Mouse (Mus musculus) embryonic facial prominence, embryonic 12.5 days (tissue): Measurements from ENCODE around the gene Ramp3. TPM values are rescaled to one million over a fixed set of nuclear protein-coding genes. Genes with fewer than 3 reads are reported as not detected.
A peak's percentile ranks its signal among the peaks of the same experiment; 100 is the strongest.

Source experiments
- ATAC-seq: fragments of 200-750 bp; cut with Nextera tagmentation; 2 replicates; pipeline ENCODE4 v1.8.0; 2017; ENCODE audit not compliant: insufficient number of reproducible peaks, insufficient read depth, low FRiP score, low TSS enrichment
- H3K27ac ChIP-seq: fragments of 300-500 bp; sonication (generic); 2 replicates; pipeline ENCODE4 v1.5.1; 2016; ENCODE audit warnings: mild to moderate bottlenecking
- H3K27me3 ChIP-seq: fragments of 300-500 bp; sonication (generic); 2 replicates; pipeline ENCODE4 v1.6.1; 2016; ENCODE audit warnings: mild to moderate bottlenecking, moderate library complexity
- H3K36me3 ChIP-seq: fragments of 300-500 bp; sonication (generic); 2 replicates; pipeline ENCODE4 v1.6.1; 2016; ENCODE audit warnings: mild to moderate bottlenecking
- H3K4me1 ChIP-seq: fragments of 300-500 bp; sonication (generic); 2 replicates; pipeline ENCODE4 v1.6.1; 2016
- H3K4me2 ChIP-seq: fragments of 300-500 bp; sonication (generic); replicated peaks from 2 replicates; pipeline ENCODE4 v1.6.1; 2016; ENCODE audit warnings: mild to moderate bottlenecking, moderate library complexity
- H3K4me3 ChIP-seq: fragments of 300-500 bp; sonication (generic); 2 replicates; pipeline ENCODE4 v1.5.1; 2016; ENCODE audit warnings: mild to moderate bottlenecking
- H3K9ac ChIP-seq: fragments of 300-500 bp; sonication (generic); 2 replicates; pipeline ENCODE4 v1.6.1; 2016; ENCODE audit warnings: mild to moderate bottlenecking, moderate library complexity
- H3K9me3 ChIP-seq: fragments of 300-500 bp; sonication (generic); 2 replicates; pipeline ENCODE4 v1.6.1; 2016; ENCODE audit warnings: mild to moderate bottlenecking, moderate library complexity
- WGBS: fragments of 180-500 bp; shearing (Covaris S2); methylation state at CpG from one replicate; pipeline ENCODE4 v1.1.7; 2016; 5-methylcytosine and 5-hydroxymethylcytosine counted together
- polyA plus RNA-seq: library from polyadenylated mRNA; unstranded; fragments of >200 nt; fragmentation: Nextera tagmentation; extraction: Ambion mirVana; gene quantifications from 2 replicates; pipeline ENCODE4 v1.2.1, GENCODE M21; 2016

Ramp3 gene
- polyA plus RNA-seq, result 5.5 and 7.3 TPM in 2 replicates

DNA sequence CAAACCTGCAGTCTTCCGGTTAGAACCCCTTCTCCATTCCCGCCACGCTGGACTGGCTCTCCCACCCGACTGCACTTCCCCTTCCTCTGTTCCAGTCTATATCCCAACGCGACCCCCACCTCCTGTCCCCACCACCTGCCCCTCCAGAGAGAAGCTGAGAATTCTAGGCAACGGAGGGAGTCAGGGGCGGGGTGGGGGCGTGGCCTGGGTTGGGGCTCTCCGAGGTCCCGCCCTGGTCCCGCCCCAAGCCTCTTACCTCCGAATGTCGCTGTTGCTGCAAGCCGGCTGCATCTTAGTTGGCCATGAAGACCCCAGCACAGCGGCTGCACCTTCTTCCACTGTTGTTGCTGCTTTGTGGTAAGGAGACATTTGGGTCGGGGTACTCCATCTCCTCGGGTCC, at the start of gene Ramp3:
TSS of gene Ramp3 (plus strand) at position 251 of the 400 bp plus-strand sequence.
- H3K4me1 ChIP-seq, result no peaks in the 10 kb centered on the region
- no peaks in the 10 kb centered on the region for H3K27me3 ChIP-seq
- WGBS, result 1% methylated on average over 18 of the region's 18 CpGs
- peak; percentile 57; the same call in 1 of the 2 replicates for ATAC-seq
- H3K9ac ChIP-seq, result peak within 1 kb of the TSS; percentile 44
- H3K36me3 ChIP-seq, result no peaks in the 10 kb centered on the region
- peak within 1 kb of the TSS; percentile 44 for H3K4me3 ChIP-seq
- H3K4me2 ChIP-seq, result peak within 1 kb of the TSS; percentile 74
- no peaks in the 10 kb centered on the region for H3K9me3 ChIP-seq
- no peak within 1 kb of the TSS for H3K27ac ChIP-seq

DNA sequence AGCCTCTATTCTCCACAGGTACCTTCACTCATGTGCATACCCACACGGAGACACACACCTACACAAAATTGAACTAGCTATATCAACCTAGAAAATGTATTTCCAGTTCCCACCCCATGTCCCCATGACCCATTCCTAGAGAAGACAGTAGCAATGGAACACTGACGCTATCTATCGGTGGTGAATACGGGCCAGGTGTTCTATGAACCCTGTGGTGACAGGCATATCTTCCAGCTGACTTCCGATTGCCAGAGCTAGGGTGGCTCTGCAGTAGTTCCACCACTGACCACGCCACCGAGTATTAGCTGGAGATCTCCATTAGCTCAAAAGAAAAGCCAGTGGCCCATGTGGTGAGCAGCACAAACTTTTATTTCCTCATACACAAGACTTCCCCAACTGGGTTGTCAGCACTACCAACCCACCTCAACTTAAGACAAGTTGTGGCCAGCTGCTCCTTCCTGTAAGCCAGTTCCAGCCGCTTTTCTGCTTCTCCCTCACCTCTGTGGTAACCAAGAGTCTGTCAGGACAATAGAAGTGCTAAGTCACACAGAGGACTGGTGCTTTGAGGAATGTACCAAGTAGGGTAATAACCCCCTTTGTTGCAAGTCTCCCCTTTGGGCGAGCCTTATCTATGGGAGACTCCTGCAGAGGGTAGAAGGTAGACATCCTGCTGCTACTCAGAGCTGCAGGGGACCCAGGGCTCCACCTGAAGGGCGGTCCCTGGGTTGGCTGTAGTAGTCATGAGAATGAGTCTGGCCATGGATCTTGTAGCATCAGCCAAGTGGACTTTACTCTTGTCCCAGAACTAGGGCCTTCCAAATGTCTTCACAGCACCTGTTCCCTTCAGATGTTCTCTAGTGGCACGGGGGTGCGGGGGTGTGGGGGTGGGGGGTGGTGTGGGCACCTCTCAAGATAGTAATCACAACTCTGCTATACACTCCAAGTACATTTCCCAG, 42.8 kb upstream of the Ramp3 start:
- Histone ChIP-seq H3K36me3 (peaks cover 78% of the 10 kb centered on the region), H3K27ac (no peak overlapping the region), H3K9me3 (no peaks in the 10 kb centered on the region), H3K27me3 (no peaks in the 10 kb centered on the region), H3K4me2 (no peak overlapping the region), H3K4me3 (no peak overlapping the region), H3K4me1 (no peaks in the 10 kb centered on the region), H3K9ac (no peak overlapping the region)
- 94% methylated on average over 12 of the region's 12 CpGs for WGBS
- no peak for ATAC-seq

DNA sequence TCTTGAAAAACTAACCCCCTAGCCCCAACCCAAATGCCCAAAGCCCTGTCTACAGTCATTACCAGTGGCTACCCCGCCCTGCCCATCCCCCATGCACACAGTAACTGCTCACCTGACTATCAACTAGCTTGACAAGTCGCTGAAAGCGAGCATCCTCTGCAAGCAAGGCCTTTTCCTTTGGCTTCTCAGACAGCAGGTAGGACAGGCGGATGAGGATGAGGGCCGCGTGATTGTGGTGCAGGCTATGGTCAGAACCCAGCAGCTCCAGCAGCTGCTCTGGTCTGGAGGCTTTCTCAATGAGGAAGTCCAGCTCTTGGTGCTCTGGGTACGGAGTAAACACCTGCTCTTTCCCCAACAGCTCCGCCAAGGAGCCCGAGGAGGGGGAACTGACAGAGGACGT, 34.6 kb upstream of the Ramp3 start:
- 91% methylated on average over 10 of the region's 10 CpGs for WGBS
- no peak for ATAC-seq
- Histone ChIP-seq H3K27ac (no peak overlapping the region), H3K4me3 (no peak overlapping the region), H3K27me3 (no peaks in the 10 kb centered on the region), H3K9ac (no peak overlapping the region), H3K9me3 (no peaks in the 10 kb centered on the region), H3K4me2 (no peak overlapping the region), H3K4me1 (peaks cover 25% of the 10 kb centered on the region), H3K36me3 (peaks cover 58% of the 10 kb centered on the region)

- ATAC-seq, result no peak
- H3K9me3 ChIP-seq, result no peaks in the 10 kb centered on the region
- WGBS, result 69% methylated on average over 14 of the region's 14 CpGs
- peaks cover 47% of the 10 kb centered on the region for H3K36me3 ChIP-seq
- H3K4me2 ChIP-seq, result peak overlapping the region; percentile 88
- no peaks in the 10 kb centered on the region for H3K27me3 ChIP-seq
- H3K27ac ChIP-seq, result no peak overlapping the region
- H3K9ac ChIP-seq, result peak overlapping the region; percentile 79
- peaks cover 25% of the 10 kb centered on the region for H3K4me1 ChIP-seq
- peak overlapping the region; percentile 75 for H3K4me3 ChIP-seq
Measured at GRCm38 (mm10) chr11:6624619-6625382, 33.5 kb upstream of the Ramp3 start.

DNA sequence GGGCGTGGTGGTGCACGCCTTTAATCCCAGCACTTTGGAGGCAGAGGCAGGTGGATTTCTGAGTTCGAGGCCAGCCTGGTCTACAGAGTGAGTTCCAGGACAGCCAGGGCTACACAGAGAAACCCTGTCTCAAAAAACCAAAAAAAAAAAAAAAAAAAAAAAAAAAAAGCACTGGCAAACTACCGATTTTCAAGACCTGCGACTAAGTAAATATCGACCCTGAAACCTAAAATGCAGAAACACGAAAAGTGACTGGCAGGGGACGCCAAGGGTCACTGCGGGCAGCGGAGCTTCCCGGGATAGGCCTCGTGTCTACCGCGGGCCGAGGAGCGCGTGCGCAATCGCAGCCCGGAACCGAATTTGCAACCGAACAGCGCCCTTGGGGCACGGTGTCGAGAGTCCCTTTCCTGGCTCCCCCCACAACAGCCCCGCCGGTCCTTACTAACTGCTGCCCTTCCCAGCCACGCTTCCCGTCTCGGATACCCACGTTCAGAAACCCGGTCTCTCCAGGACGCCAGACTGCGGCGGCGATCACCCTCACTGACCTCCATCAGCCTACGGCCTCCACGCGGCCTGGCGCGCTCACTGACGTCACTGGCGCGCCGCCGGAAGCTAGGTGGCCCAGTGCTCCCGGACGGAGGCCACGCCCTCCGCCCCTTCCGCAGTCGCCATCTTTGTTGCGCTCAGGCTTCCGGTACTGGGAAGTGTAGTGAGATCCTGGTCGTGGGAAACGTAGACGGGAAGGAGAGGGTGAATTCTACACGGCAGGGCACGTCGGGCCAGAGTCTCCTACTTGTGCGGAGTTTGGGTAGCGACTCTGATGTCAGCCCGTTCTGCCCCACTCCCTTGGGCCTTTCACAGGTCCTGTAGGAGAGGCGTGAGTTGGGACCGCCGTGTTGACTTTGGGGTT, 32.6 kb upstream of the Ramp3 start, which contains the start of gene Tbrg4:
TSS of gene Tbrg4 (minus strand) at position 590 of the 910 bp plus-strand sequence.
- H3K4me2 ChIP-seq, result peak within 1 kb of the TSS; percentile 88
- H3K27me3 ChIP-seq, result no peaks in the 10 kb centered on the region
- peak; percentile 90 for ATAC-seq
- H3K9me3 ChIP-seq, result no peaks in the 10 kb centered on the region
- peak within 1 kb of the TSS; percentile 79 for H3K9ac ChIP-seq
- H3K4me3 ChIP-seq, result peak within 1 kb of the TSS; percentile 75
- peaks cover 25% of the 10 kb centered on the region for H3K4me1 ChIP-seq
- peaks cover 38% of the 10 kb centered on the region for H3K36me3 ChIP-seq
- peak within 1 kb of the TSS; percentile 85 for H3K27ac ChIP-seq
- WGBS, result under 1% methylated on average over 66 of the region's 66 CpGs

- peak overlapping the region; percentile 85 for H3K27ac ChIP-seq
- H3K4me3 ChIP-seq, result peak overlapping the region; percentile 75
- 11% methylated on average over 16 of the region's 16 CpGs for WGBS
- peak; percentile 19; the same call in 1 of the 2 replicates for ATAC-seq
- H3K27me3 ChIP-seq, result no peaks in the 10 kb centered on the region
- H3K4me2 ChIP-seq, result peak overlapping the region; percentile 88
- peaks cover 31% of the 10 kb centered on the region for H3K36me3 ChIP-seq
- peak overlapping the region; percentile 79 for H3K9ac ChIP-seq
- H3K9me3 ChIP-seq, result no peaks in the 10 kb centered on the region
- H3K4me1 ChIP-seq, result peaks cover 25% of the 10 kb centered on the region
Measured at GRCm38 (mm10) chr11:6626388-6626772, 31.9 kb upstream of the Ramp3 start.

DNA sequence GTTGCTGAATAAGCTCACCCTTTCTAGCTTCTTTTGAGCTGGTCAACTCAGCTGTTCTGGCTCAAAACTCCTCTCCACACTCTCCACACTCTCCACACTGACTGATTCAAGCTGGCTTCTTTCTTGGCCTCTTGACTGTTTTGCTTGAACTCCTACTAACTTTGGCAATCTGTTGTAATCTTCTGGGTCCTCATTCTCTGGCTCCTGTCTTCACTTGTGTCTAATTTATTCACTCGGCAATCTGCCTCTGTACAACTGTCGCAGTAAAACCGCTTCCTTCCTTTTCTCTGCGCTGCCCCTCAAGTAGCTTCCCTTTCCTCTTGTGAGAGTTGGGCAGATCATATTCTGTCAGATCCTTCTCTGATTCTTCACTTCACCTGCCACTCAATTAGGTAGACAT, 30.6 kb upstream of the Ramp3 start:
- Histone ChIP-seq H3K4me2 (no peak overlapping the region), H3K27ac (no peak overlapping the region), H3K9ac (no peak overlapping the region), H3K36me3 (peaks cover 19% of the 10 kb centered on the region), H3K4me1 (peaks cover 25% of the 10 kb centered on the region), H3K4me3 (no peak overlapping the region), H3K9me3 (no peaks in the 10 kb centered on the region), H3K27me3 (no peaks in the 10 kb centered on the region)
- ATAC-seq, result no peak
- 91% methylated on average over 4 of the region's 4 CpGs for WGBS

GRCm38 (mm10) chr11:6628568-6628967, 29.8 kb upstream of the Ramp3 start:
- ATAC-seq, result no peak
- H3K4me1 ChIP-seq, result peaks cover 24% of the 10 kb centered on the region
- no peaks in the 10 kb centered on the region for H3K9me3 ChIP-seq
- WGBS, result 26% methylated on average over 4 of the region's 4 CpGs
- no peak overlapping the region for H3K27ac ChIP-seq
- H3K9ac ChIP-seq, result no peak overlapping the region
- peaks cover 10% of the 10 kb centered on the region for H3K36me3 ChIP-seq
- no peak overlapping the region for H3K4me3 ChIP-seq
- H3K27me3 ChIP-seq, result no peaks in the 10 kb centered on the region
- no peak overlapping the region for H3K4me2 ChIP-seq

GRCm38 (mm10) chr11:6629655-6630054, 28.7 kb upstream of the Ramp3 start:
- ATAC-seq, result no peak
- Histone ChIP-seq H3K27ac (no peak overlapping the region), H3K4me2 (no peak overlapping the region)

DNA sequence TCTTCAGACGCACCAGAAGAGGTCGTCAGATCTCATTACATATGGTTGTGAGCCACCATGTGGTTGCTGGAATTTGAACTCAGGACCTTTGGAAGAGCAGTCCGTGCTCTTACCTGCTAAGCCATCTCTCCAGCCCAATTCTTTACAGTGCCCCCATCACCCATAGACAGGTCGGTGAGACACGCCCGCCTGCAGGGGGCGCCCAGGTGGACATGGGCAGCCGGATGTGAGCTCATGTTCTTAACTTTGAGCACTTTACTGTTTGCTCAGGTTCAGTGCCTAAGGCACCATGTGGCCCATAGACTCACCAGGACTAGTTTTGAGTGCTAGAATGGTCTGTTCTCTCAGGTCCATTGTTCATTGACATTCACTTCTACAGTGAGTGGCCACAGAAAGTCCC, 22.2 kb upstream of the Ramp3 start:
- no peak for ATAC-seq
- no peak overlapping the region for H3K4me3 ChIP-seq
- H3K27me3 ChIP-seq, result no peaks in the 10 kb centered on the region
- no peak overlapping the region for H3K9ac ChIP-seq
- no peak overlapping the region for H3K4me2 ChIP-seq
- H3K36me3 ChIP-seq, result no peaks in the 10 kb centered on the region
- no peaks in the 10 kb centered on the region for H3K4me1 ChIP-seq
- no peak overlapping the region for H3K27ac ChIP-seq
- WGBS, result 71% methylated on average over 8 of the region's 8 CpGs
- H3K9me3 ChIP-seq, result no peaks in the 10 kb centered on the region

More at GRCm38 (mm10) chr11:6629655-6630054, 28.7 kb upstream of the Ramp3 start:
- H3K27me3 ChIP-seq, result no peaks in the 10 kb centered on the region
- H3K4me1 ChIP-seq, result peaks cover 13% of the 10 kb centered on the region
- H3K36me3 ChIP-seq, result no peaks in the 10 kb centered on the region
- no peak overlapping the region for H3K4me3 ChIP-seq
- no peaks in the 10 kb centered on the region for H3K9me3 ChIP-seq
- H3K9ac ChIP-seq, result no peak overlapping the region

- 90% methylated on average over 4 of the region's 4 CpGs for WGBS
Measured at GRCm38 (mm10) chr11:6638537-6638936, 19.8 kb upstream of the Ramp3 start, which contains the start of gene Wap. Gene Wap (minus strand): TSS chr11:6638637.

More at GRCm38 (mm10) chr11:6638537-6638936, 19.8 kb upstream of the Ramp3 start, which contains the start of gene Wap:
- H3K9me3 ChIP-seq, result no peaks in the 10 kb centered on the region
- H3K27me3 ChIP-seq, result no peaks in the 10 kb centered on the region
- H3K4me2 ChIP-seq, result no peak within 1 kb of the TSS
- no peak within 1 kb of the TSS for H3K27ac ChIP-seq
- no peaks in the 10 kb centered on the region for H3K36me3 ChIP-seq
- no peak within 1 kb of the TSS for H3K4me3 ChIP-seq
- no peaks in the 10 kb centered on the region for H3K4me1 ChIP-seq
- no peak within 1 kb of the TSS for H3K9ac ChIP-seq
- ATAC-seq, result no peak
